Mouse (Mus musculus) CD4-positive, CD25-positive, alpha-beta regulatory T cell, adult 2 months (primary cell): ENCODE results near the gene Sox5.

Experiments
- DNase-seq: peaks from one replicate; pipeline ENCODE4 v3.0.0-alpha.2; 2012; ENCODE audit warnings: low read depth, low spot score

Gene Sox5

DNA sequence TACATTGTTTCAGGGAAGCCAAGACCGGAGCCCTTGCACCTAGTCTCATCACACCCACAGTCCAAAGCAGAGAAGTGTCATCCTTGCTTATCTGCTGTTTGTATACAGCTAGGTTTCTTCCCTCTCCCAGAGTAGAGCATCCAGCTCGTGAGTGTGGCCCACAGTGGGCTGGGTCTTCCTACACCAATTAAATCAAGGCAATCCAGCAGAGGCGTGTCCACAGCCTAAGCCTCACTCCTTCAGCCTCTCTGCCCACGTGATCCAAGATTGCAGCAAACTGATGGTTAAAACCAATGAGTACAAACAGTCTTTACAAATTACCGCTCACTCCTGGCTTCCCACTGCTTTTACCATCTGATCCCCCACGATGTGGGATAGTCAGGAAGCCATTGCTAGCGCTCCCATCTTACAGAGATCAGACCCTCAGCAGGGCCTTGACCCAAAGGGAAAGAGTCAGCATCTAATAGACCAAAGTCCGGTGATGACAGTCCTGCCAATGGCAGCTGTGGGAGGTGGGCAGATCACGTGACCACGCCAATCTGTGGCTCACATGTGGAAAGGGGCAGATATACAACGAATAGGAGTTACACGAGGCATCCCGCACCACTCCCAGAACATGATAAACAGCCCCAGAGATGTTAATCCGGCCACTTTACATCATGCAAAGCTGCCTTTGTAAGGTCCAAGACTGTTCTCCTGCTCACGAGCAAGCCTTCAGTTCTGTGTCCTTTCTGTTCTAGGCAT lies 9.4 kb downstream of the Sox5 start:
- DNase-seq: no peak

DNA sequence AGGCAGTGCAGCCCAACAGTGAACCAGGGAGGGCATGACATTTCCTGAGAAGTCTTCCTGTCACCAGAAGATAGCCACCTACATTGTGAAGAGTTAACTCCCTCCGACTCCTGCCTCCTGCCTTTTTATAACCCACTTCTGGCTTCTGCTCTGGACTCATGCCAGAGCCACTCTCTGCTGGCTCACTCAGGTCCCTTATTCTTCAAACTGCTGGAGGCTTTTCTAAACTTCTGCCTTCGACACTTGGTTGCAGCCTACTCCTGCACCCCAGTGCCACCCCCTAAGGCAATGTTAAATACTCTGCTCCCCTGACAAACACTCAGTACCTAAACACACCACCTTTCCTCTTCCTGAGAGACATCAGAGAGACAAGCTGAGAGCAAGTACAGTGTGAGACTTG lies 12.7 kb downstream of the Sox5 start:
- DNase-seq: no peak

DNA sequence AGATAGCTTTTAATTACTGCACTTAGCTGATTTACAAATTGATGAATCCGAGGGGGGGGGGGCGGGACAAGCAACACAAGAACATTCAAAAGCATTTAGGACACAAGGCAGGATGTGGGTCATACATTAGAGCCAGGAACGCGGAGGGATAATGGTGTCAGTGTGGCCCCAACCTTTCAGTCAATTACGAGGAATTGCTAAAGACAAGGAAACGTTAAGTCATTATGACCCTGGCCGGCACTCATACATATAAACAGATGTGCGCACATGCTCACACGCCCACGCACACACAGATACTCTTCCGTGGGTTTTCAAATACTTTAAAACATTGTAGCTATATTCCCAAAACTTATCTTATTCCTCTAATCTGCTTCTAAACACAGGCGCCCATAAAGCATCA lies 19.9 kb downstream of the Sox5 start:
- no peak for DNase-seq

DNA sequence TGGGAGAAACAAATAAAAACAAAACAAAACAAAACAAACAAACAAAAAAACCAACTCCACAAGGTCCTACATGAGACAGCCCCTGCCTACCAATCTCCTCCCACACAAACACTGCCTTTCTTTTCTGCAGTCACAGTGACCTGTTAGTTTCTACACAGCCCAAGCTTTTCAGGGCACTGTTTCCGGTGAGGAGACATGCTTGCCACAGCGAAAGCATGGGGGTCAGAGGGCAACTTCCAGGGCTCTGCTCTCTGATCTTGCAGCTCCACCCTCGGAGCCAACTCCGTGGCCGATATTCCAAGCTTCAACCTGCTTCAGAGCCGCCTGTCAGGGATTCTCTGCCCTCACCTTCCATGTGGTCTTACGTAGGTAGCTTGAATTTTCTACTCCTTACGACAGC lies 22.6 kb downstream of the Sox5 start:
- DNase-seq: no peak

DNA sequence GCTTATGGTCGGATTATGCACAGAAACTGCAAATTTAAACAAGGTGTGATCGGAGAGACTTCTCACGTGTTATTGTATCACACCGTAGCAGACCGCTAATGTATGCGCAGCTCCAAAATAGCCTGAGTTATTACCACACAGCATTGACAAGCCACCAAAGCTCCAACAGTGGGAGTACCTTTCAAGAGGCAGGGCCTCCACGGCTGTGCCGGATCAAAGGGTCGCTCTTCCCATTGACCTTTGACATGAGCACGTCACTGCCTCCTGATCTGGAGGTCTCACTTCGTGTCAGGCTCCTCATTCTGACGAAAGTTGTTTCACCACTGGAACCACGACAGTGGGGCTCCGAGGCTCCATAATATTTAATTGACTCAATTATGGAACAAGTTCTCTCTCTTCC lies 24.4 kb downstream of the Sox5 start:
- DNase-seq: no peak

DNA sequence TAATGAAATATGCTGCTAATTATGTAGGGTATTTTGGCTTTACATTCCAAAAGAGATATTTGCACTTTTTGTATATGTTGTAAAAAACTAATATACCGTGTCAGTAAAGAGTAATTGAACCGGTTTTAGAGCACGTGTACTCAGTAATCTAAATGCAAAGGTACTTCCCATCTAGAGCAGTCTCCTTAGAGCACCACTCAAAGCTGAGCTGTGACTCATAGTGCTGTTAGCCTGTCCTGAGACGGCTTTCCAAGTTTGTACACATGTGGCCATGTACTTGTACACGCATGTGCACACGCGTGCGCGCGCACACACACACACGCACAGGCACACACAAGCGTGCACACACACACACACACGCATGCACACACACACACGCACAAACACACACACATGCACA lies 25.3 kb downstream of the Sox5 start:
- no peak for DNase-seq

DNA sequence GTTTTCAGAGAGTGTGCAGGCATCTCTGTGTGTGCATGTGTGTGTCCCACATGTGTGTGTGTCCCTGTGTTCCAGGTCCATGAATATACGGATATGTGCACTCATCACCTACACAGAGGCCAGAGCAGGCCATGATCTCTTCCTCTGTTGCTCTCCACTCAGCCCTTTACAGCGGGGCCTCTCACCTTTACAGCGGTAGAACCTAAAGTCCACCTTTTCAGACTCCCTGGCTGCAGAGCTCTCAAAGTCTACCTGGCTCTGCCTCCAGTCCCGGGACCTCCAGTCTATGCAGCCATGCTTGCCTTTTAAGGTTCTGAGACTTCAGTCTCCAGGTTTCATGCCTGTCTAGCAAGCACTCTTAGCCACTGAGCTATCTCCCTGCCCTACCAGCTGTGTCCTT lies 26.5 kb downstream of the Sox5 start:
- no peak for DNase-seq

DNA sequence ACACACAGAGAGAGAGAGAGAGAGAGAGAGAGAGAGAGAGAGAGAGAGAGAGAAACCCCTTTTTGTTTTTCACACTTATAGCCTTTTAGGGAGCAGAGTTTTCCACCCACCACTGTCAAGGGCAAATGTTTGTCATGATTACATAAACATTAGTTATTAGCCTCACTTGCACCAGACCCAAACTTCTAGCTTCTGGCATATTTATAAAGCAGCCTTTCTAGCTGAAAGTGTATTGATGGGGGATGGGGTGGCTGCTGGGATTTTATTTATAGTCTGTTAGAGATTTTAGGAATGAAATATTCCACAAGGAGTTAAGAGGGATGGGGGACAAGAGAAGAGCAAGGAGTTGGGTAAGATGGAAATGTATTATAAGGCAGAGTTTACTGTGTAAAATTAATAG lies 27.4 kb downstream of the Sox5 start:
- no peak for DNase-seq

DNA sequence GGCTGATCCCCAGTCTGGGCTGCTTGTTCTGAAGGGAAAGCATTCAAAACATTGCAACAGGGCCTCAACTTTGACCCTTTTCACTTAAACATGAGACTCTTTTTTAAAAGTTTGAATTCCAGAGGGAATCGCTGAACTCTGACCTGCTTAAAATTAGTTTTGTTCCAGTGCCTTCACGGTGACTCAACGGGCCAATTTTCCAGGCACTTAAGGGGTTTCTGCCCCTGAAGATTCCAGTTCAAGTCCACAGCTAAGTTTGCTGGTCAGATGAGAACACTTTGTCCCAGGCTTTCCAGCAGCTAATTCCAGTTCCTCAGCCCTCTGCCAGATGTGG lies 27.8 kb downstream of the Sox5 start:
- no peak for DNase-seq

DNA sequence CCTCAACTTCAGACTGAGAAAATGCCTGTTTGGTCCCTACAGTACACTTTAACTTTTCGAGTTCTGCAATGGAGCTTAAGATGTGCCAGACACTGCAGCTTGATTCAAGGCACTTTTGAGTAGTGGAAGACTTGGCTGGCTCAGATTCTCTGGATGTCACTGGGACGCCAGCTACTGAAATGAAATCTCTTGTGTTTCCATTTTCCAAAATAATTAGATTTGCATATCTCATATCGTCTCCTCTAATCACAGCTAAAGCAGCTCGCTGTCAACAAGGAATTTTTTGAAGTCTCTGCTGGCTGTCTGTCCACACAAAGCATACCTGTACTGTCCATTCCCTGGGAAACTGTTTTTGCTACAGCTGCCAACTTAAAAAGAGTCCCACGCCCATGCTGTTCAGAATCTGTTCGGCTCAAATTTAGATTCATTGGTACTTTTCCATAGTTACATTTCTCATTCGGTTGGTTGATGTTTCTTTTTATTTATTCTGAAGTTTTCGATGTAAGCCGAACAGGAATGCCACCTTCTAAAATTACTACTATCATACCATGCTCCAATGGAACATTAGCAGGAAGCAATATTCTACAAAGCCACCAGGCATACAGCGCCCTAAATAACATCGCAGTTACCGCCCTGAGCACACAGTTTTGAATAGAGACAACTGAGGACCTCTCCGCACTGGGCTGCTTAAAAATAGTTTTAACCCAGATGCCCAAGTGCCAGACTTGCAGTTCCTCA lies 28.4 kb downstream of the Sox5 start:
- no peak for DNase-seq

DNA sequence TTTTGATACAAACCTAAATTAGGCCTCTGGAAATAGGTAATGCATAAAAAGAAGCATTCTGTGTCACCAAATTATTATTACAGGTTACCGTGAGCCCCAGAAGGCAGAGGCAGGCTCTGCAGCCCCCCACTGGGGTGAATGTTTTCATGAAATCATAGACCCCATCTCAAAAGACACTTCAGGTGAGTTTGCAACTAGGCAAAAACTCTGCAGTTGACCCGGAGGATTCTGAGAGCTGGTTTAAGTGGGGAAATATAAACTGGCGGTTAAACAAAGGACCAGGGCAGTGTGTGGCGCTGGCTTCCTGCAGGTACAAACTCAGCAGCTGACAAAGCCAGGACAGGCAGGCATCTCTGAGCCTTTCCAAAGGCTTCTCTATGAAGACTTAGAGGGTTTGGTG lies 30.2 kb downstream of the Sox5 start:
- DNase-seq: no peak

DNA sequence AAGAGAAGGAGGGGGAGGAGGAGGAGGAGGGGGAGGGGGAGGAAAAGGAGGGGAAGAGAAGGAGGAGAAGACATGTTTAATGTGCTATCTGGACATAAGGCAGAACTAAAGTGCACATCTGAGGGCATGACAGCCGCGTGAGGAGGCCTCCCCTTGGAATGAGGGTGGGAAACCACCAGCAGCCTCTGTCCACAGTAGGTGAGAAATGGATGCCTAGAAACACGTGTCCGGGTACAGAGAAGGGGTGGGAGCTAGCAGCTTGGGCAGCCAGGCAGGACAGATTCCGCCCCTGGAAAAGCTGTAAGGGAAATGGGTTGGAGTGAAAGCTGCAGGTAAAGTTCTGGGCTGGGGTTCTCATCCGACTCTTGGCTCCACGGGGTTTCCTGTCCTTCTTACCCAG lies 31.6 kb downstream of the Sox5 start:
- DNase-seq: no peak

DNA sequence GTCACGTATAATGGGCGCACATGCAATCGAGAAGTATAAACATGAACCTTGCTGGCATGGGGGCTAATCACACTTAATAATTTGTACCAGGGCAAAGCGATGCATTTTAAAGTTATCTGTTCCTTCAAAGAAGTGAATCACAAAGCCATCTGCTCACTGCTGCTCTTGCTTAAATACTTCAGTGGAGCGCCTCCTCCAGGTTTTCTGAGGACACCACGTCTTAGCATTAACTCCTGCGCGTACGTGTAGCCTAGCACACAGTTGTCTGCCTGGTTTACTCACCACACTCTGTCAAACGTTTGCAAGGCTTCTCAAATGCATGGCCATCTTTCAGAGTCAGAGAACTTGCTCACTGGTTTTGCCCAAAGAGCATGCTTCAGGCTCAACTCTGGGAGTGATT lies 35.3 kb downstream of the Sox5 start:
- no peak for DNase-seq

DNA sequence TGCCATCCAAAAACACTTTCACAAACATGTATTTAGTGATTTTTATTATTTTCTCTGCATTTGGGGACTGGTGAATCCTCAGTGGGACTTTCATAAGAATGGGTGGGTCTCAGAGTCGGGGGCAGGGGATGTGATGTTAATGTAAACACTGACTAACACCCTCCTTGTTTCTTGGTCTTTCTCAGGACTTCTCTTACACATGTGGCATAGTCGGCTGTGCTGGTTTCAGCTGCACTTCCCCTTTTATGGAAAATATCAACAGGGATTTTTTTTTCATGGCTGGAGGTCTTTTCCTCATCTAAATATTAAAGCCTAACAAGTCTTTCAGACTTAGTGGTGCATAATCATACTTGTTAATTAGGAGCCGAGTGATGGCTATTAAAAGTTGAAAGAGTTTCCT lies 39.2 kb downstream of the Sox5 start:
- DNase-seq: no peak

DNA sequence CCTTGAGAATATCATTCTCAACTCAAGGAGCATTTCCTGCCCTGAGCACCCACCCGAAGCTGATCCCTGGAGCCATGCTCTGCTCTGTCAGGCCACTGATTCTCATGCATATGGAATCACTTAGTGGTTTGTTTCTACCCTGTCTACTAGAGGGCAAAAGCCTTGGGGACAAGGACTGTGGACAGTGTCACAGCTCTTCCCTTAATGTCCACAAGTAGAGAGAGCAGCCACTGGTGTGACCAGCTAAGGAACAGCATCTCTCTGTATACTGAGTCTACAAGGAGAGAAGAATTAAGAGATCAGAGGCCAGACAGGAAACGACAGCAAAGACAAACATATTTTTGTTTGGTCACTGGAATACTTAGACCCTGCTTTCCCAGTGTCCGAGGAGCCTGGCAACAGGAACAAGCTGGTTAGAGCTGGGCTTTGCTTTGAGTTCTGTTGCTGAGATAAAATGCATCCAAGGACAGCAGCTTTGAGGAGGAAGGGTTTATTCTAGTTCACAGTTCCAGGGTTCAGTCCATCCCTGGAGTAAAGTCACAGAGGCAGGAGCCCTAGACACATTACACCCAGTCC lies 40.6 kb downstream of the Sox5 start:
- DNase-seq: no peak

DNA sequence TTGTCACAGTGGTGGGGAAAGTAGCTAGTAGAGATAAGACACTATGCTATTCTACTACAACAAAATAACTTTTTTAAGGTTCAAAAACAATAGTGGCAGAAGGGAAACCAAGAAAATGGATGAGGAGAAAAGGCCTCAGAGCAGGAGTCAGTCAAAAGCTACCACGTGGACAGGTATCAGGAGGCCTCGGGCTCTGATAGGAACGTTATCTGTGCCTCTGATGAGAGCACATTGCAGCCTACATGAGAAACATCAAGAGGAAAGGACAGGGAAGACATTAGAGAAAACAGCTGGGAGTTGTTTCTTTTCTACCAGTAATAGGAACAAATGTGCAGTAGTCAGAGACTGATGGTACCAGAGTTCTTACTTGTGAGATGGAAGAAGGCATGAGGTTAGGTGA lies 41.4 kb downstream of the Sox5 start:
- no peak for DNase-seq

DNA sequence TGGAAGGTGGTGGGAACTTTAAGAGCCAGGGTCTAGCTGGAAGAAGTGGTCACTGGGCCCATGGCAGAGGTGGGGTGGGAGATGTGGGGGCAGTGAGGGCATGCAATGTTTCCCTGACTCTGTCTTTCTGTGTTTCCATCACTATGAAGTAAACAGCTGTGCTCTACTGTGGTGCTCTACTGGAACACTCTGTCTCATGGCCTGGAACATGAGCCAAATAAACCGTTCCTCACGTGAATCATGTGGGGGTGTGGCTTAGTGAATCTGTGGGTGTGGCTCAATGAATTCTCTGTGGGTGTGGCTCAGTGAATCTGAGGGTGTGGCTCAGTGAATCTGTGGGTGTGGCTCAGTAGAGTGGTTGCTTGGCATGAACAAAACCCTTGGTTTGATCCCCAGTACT lies 42.0 kb downstream of the Sox5 start:
- no peak for DNase-seq

DNA sequence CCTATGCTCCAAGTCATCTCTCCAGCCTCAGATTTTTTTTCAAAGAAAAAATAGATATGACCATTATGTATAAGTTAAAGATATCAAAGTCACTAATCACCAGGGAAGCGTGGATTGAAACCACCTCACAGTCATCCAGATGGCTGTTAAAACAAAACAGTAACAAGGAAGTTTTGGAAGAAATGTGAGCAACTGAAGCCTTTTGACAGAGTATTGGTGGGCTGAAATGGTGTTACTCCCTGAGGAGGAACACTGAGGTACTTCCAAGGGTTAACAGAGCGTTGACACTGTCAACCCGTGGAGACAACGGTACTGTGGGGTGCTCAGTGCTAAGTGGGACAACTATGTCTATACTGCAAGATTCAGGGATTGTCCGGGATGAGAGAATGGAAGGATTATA lies 44.0 kb downstream of the Sox5 start:
- no peak for DNase-seq

DNA sequence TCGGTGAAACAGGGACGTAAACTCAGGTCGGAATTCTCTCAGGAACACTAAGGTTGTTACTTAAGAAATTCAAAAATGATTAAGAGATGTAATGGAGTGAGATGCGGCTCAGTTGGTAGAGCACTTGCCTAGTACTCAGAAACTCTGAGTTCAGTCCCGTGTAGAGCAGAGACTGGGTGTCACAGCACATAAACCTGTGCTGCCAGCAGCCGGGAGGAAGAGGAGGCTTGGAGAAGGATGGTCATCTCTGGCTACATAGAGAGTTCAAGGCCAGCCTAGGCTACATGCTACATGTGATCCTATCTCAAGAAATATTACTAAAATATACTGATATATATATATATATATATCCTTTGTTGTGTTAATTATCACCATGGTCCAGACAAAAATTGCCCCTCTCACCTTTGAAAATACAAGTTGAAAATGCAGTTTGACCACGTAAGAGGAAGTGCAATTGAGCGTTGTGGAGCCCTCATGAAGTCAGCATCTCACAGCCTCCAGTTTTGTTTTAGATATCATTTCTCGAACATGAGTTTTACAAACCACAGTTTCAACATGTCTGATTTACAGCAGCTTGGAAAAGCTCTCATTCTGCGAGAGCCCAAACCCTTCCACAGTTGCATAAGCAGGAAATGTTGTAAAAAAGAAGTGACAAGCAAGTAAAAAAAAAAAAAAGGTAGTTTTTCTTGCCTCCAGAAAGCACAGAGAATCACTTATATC lies 50.4 kb downstream of the Sox5 start:
- no peak for DNase-seq

DNA sequence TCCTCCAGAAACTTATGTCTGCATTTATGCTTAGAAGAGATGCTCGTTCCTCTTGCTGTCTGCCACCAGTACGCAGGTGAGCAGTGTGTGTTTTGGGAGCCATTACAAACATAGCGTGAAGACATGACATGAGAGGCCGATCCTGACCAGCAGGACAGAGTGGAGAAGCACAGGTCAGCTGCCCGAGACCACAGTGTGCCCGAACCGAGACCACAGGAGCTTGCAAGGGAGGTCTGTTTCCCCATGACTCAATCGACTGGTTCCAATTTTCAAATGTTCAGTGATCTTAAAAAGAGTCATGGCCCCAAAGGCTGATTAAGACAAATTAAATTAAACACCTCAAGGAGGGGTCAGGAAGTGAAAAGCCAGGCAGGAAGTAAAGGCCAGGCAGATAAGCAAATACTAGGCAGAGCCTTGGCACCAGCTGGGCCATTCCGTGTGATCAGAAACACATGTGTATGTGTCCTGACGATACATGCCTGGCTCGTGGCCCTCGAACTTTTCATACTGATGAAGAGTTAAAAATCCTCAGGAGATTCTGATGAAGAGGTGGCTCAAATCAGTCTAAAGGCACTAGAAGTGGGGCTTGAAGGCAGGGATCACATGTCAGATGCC lies 58.1 kb downstream of the Sox5 start:
- no peak for DNase-seq

DNA sequence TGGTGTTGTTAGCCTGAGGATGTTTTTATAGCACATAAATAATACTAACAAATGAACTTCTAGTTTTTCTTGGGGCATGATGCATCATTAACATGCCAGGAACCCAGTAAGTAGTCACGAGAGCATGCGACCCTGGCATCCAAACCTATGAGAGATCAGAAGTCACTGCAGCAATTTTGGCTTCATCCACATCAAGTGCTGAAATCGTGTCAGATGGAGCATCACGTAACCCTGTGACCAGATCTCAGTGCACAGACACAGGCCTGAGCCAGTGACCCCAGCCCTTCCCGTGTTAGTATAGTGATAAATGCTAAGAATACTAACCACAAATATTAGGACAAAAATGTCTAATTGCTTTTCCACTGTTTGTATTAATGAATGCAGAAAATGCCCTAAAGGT lies 58.8 kb downstream of the Sox5 start:
- DNase-seq: no peak

DNA sequence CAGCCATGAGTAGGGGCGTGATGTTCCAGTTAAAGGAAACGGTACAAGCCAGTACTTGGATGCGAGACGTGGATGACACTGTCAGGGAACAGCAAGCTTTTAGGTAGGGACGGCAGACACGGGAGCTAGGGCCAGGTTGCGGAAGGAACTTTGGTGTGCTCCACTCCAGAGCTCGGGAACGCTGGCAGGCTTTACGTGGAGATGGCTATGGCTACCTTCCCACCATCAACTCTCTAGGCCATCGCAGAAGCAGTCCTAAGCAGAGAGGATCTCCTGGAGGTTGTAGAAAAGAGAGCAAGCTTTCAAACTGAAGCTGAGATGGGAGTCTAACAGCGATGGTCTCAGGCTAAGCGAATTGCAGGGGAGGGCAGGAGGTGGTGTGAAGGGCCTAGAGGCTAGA lies 60.9 kb downstream of the Sox5 start:
- DNase-seq: no peak
